Mouse (Mus musculus) T-helper 1 cell (primary cell): ENCODE data around the gene Plcb1.

Experiments
- in situ Hi-C: fragments of 300-600 bp; cut with MboI, MseI; formaldehyde crosslinking; loops from one replicate; pipeline ENCODE4 v1.15.1; 2025; ENCODE audit warnings: high pct_unique_total_duplicates

The Plcb1 gene

DNA sequence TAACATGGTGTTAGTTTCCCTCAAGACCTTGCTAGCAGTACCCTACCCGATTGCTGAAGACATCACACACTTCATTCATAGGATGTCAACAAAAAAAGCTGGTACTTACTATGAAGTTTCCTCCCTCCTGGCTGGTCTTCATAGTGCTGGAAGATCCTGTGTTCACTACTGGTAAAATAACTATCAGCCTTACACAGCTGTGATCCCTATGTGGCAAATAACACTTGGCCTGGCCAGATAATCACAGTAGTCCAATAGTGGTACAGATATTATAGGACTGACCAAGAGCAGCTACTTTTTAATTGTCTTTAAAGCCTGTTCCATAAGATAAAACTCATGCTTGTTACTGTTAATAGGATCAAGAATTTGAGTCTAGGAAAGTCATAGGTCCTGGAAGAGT is 52.3 kb downstream of the Plcb1 start:
- in situ Hi-C loops = no loop called here

DNA sequence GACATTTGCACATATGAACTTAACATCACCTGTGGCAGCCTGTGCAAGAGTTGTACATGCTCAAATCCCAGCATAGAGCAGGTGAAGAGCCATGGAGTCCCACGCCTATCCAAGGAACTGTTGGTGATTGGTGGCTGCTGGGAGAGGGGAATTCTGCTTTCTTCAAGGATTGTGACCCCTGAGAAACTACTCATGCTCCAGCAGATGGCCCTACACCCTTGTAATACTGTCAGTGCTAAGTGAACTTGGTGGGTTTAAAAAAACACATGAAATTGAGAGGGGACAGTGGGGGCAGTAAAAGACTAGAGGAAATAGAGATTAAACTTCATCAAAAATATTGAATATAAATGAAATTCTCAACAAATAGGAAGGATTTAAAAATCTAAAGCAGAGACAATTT is 53.0 kb downstream of the Plcb1 start:
- in situ Hi-C loops = no loop called here

DNA sequence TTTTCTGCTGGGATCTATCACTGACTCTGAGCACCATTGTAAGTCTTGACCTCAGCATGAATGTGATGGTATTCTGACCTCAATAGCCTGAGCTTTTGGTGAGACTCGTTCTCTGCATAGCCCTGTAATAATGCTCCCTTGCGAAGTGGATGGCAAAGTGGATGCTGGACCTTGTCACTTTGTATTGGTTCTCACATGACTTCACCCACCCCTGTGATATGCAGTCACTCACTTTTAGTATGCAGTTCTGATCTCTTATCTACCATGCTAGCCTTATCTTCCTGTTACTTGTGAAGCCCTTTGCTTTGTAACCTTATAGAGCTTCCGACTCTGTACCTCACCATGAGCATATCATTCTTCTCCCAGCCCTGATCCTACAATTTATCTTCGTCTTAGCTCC is 57.0 kb downstream of the Plcb1 start:
- in situ Hi-C loops = no loop called here

DNA sequence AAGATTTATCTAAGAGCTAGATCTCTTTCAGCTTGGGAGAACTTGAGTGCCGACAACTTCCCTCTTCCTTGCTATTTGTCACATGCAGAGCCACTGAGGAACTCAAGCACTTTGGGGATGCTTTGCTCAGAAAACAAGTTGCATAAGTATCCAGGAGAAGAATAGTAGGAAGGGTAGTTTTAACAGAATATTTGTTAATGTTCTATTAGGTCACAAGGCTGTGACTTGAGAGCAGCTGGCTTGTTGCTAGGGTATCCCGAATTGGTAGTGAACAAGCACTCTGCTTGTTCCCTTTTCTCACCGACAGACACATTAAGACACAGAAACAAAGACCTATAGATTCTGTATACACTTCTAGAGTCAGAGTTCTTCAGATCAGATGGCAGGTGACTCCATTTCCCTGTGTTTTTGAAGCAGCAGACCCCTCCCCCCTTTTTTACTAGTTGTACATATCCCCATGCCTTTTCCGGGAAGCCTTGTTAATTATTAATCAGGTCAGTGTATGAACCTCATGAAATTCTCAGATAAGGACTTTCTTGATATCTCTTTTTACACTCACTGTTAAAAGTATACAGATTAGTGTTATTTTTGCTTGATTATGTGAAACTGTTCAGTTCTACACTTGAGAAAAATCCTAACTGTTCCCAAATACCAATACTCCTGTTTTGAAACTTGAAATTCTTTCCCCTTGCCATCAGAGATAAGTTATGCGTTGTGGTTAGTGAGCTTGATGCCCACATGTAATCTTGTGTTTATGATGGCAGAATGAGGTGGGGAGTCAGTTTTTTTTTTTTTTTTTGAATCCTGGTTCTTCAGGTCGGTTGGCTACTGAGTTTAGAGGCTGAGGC is 58.7 kb downstream of the Plcb1 start:
- in situ Hi-C loops = no loop called here

GRCm38 (mm10) chr2:134845239-134845738 is 59.4 kb downstream of the Plcb1 start:
- in situ Hi-C loops = no loop called here

GRCm38 (mm10) chr2:134846555-134846954 is 60.7 kb downstream of the Plcb1 start:
- in situ Hi-C loops = no loop called here

DNA sequence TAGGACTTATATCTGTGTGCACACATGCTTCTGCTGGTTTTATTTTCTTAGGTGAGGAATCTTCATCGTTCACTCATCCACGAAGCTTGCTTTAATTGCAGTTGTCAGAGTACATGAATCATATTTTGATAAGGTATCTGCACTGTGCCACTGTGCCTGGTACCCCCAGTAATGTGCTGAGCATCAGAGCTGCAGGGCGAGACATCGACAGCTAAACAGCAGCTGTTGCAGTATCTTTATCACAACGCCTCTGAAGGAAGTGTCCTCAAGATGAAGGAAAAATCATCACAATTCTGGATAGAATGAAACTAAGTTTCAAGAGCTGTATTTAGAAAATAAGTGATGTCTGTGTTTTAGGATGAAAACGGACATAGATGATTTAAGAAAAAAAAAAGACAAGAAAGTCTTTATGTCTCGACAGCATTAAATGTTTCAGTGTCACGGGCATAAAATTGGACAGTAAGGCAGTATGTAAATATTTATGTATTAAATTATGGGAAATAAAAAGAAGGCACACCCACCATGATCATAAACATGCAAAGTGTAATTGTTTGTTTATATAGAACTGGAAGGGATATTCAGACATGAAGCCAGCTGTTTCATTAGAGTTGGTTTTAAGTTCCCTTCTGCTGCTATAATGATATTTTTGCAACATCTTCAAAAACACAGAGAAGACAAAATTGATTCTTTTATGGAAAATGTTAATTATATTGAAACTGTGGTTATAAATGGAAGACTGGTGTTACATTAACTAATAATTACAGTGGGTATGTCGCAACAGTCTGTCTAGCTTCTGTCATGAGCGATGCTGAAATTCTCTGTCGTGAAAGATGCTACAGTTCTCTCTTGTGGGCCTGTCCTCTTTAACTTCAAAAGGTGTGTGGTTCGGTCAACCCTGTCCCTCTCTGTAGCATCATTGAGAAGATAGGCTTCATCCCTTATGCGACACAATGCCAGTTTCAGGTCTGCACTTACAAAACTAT is 65.6 kb downstream of the Plcb1 start:
- in situ Hi-C loops = no loop called here

GRCm38 (mm10) chr2:134856239-134856638 is 70.4 kb downstream of the Plcb1 start:
- in situ Hi-C loops = no loop called here

- in situ Hi-C loops = no loop called here
These were observed 70.8 kb downstream of the Plcb1 start for GRCm38 (mm10) chr2:134856691-134857090.

- in situ Hi-C loops = no loop called here
These were observed 79.2 kb downstream of the Plcb1 start for GRCm38 (mm10) chr2:134864985-134865645.

DNA sequence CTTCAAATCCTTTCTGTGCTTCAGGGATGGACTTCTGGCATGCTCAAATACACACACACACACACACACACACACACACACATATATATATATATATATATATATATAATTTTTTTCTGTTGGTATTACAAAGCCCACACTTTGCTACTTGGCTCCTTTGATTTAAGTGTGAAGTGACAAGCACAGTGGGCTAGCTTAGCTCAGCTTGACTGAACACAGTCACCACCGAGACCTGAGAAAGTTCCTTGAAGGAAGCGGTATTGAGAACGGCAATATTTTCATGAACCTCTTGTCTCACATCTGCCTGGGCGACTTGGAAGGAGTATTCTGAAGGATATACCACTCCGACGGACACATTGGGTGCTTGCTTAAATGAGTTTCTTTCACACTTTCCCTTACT is 81.5 kb downstream of the Plcb1 start:
- in situ Hi-C loops = no loop called here

DNA sequence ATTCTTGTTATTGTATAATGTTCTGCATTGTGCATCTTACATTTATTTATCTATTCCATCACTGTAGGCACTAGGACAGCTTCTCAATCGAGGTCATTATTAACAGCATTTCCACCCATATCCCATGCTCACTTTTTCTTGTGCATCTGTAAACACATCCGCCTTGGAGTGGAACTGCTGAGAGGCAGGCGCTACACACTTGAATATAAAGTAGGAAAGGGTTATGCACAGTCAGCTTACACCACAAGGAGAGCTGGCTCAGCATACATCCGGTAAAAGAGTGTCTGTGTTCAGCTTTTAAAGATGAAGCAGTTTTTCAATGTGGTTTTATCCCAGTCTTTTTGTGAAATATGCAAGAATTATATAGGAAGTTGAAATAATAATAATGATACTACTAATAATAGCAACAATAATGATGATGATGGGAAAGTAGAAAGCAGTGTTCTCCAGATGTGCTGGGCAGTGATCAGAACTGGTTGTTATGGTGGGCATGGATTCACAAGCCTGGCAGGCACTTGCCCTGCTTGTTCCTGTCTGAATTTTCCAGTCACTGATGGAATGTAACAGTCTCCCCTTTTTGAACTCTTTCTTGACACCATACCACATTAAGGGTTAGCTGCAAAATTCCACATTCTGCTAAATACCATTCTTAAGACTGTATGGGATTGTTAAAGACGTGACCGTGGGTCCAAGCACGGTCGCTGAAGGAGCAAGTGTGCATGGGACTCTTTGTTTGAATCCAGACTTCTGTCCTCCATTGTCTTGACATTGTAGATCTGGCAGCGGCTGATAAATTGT is 86.0 kb downstream of the Plcb1 start:
- in situ Hi-C loops = no loop called here

DNA sequence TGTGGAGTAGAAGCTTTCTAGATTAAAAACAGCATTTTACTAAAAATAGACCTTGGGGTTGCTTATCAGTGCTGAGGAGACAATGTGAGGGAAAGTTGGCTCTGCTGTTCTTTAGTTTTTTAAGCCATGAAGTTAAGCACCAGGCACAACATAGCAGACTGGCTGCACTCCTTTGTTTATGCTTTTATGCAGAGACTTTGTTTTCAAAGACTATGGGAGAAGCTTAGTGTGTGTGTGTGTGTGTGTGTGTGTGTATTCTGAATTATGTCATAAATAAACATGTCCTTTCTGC is 86.6 kb downstream of the Plcb1 start:
- in situ Hi-C loops = no loop called here

DNA sequence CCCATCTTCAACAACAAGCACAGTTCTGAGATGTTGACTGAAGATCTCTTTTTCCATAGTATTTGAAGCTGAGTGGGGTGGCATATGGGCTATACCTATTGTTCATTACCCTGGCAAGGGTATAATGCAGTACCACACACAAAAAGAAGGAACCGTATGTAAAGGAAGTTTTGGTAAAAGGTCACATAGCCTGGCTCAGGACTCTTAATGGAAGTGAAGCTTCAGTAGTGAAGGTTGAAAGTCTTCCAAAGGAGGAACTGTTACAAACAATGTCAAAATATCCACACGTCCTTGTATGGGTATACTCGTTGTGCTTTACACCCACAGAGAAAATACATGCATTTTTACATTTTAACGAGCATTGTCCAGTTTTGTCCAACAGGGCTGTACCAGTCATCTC is 91.3 kb downstream of the Plcb1 start:
- in situ Hi-C loops = no loop called here

GRCm38 (mm10) chr2:134891207-134891606 is 105.3 kb downstream of the Plcb1 start:
- in situ Hi-C loops = no loop called here

- in situ Hi-C loops = no loop called here
These were observed 108.9 kb downstream of the Plcb1 start for GRCm38 (mm10) chr2:134894776-134895175.

GRCm38 (mm10) chr2:134896196-134896595 is 110.3 kb downstream of the Plcb1 start:
- in situ Hi-C loops = no loop called here

DNA sequence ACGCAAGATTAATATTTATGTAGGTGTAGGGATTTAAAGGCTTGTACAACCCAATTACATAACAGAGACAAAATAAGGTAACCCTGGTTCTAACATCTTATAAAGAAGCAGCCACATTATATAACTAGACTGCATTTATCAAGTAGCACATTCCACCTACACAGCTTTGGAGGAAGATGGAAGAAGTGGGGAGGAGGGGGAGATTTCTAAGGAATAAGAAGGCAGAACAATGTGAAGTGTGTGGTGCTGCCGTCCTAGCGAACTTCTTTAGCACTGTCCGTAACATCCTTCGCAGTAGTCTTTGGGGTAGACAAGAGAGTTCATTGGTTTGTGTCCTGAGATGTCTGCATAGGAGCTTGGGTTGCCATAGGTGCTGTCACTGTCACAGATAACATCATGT is 111.2 kb downstream of the Plcb1 start:
- in situ Hi-C loops = no loop called here

DNA sequence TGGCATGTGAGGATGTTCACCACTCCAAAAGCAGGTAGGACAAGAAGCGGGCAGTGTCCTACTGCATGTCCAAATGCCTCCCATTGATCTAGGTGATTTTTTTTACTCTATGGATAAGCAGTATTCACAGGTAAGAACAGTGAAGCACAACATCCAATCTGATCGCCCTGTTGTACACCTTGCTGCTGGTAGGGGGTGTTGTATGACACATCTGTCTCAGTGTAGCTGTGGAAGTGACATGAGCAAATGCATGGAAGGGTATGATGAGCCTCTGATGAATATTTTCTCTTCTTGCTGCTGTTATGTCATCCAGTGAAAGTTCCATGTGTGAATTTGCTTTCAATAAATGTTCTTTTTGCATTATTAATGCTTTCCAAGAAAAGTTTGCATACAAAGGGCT is 115.7 kb downstream of the Plcb1 start:
- in situ Hi-C loops = no loop called here

DNA sequence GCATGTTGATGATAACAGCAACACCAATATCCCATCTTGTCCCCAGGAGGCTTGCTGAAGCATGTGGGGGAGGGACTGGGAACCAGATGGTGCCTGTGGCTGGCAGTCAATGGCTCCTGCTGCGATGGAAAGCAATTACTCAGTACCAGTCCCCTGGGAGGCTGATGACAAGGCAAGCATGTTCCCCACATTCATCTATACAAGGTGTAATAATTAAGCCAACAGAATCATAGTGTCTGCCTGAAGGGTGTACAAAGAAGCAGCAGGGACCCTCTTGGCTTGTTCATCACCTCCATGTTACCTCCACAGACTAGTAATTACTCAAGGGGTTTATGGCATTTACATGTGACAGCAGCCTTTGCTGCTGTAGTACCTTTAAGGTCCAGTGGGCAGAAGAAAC is 125.0 kb downstream of the Plcb1 start:
- in situ Hi-C loops = no loop called here

- in situ Hi-C loops = no loop called here
These were observed 125.5 kb downstream of the Plcb1 start for GRCm38 (mm10) chr2:134911360-134911759.
